In genomic region chr11:118145771-118146351, GRCm38 (mm10) we compare ENCODE assay signal across 9 mouse cellular contexts. TPM values are rescaled to one million over a fixed set of nuclear protein-coding genes. Genes with fewer than 3 reads are reported as not detected.
DNase-seq lines count a peak whose midpoint lies in the region; ATAC-seq and TF ChIP-seq lines count a peak whose summit lies in the region.
"Had no signal": no experiment of that assay in that cellular context is flagged by ENCODE, and none has a peak within 500 bp of the region (broad histone marks: within the 10 kb centered on the region; RNA-seq: fewer than 3 reads in every experiment).

No protein-coding gene starts in this region.

- H3K4me2 ChIP-seq in forebrain, postnatal 0 days (ENCODE audit: low read depth), result no peak overlapping the region
- H3K4me2 ChIP-seq in forebrain, embryonic 15.5 days (replicated peaks), result no peak overlapping the region
- no peak overlapping the region for H3K4me2 ChIP-seq in midbrain, embryonic 14.5 days (ENCODE audit: low read length)
- H3K4me2 ChIP-seq: limb, embryonic 13.5 days had no signal

- H3K4me3 ChIP-seq in forebrain, embryonic 10.5 days, result no peak overlapping the region
- no peak overlapping the region for H3K4me3 ChIP-seq in forebrain, postnatal 0 days (ENCODE audit: low read depth, low read length)
- peak overlapping the region; percentile 46 for H3K4me3 ChIP-seq in kidney, adult 2 months (ENCODE audit: insufficient read depth, low read depth, low read length)
- no peak overlapping the region for H3K4me3 ChIP-seq in forebrain, embryonic 15.5 days
- H3K4me3 ChIP-seq in midbrain, embryonic 14.5 days (replicated peaks; ENCODE audit: low read depth, low read length), result no peak overlapping the region
- H3K4me3 ChIP-seq: limb, embryonic 13.5 days had no signal

- peak overlapping the region; percentile 32; the same call in 1 of the 2 replicates for H3K27ac ChIP-seq in forebrain, embryonic 10.5 days
- H3K27ac ChIP-seq in forebrain, postnatal 0 days (ENCODE audit: low read depth, low read length), result no peak overlapping the region
- peak overlapping the region; percentile 82 for H3K27ac ChIP-seq in kidney, adult 2 months (ENCODE audit: insufficient read depth, low read depth, low read length)
- no peak overlapping the region for H3K27ac ChIP-seq in forebrain, embryonic 15.5 days (replicated peaks)
- H3K27ac ChIP-seq in midbrain, embryonic 14.5 days (replicated peaks; ENCODE audit: low read depth, low read length), result no peak overlapping the region
- H3K27ac ChIP-seq: limb, embryonic 13.5 days had no signal

- no peak for DNase-seq in forebrain, embryonic 10.5 days (ENCODE audit: extremely low spot score, low spot score)
- no peak for DNase-seq in forebrain, postnatal 0 days
- peak; percentile 53 for DNase-seq in fibroblast of lung, adult 2 months (ENCODE audit: low read depth)
- DNase-seq in kidney, adult 2 months, result peak; percentile 81
- DNase-seq in lung, postnatal 4 days, result peak; percentile 82
- peak; percentile 46 to 53 for DNase-seq in thymus, postnatal 10 days (ENCODE audit: low spot score in 2 of 2)
- DNase-seq in midbrain, embryonic 14.5 days, result no peak

- TF ChIP-seq POLR2A in kidney, adult 2 months (IDR thresholded peaks at IDR 0.05; ENCODE audit: low read depth, low read length), result peak; percentile 38

- H3K9ac ChIP-seq in forebrain, postnatal 0 days, result no peak overlapping the region
- H3K9ac ChIP-seq in forebrain, embryonic 15.5 days (replicated peaks), result no peak overlapping the region
- H3K9ac ChIP-seq in midbrain, embryonic 14.5 days (replicated peaks; ENCODE audit: low read length), result no peak overlapping the region
- H3K9ac ChIP-seq: limb, embryonic 13.5 days had no signal

- peaks cover 7% of the 10 kb centered on the region; the same call in 1 of the 2 replicates for H3K9me3 ChIP-seq in forebrain, embryonic 10.5 days
- H3K9me3 ChIP-seq in forebrain, postnatal 0 days (ENCODE audit: low read length), result no peaks in the 10 kb centered on the region
- H3K9me3 ChIP-seq in forebrain, embryonic 15.5 days, result no peaks in the 10 kb centered on the region
- H3K9me3 ChIP-seq in midbrain, embryonic 14.5 days (ENCODE audit: control insufficient read depth, low read length), result no peaks in the 10 kb centered on the region
- H3K9me3 ChIP-seq: limb, embryonic 13.5 days had no signal

- H3K4me1 ChIP-seq in forebrain, embryonic 10.5 days, result peaks cover 17% of the 10 kb centered on the region
- H3K4me1 ChIP-seq in forebrain, postnatal 0 days (ENCODE audit: insufficient read depth), result peaks cover 4% of the 10 kb centered on the region; the same call in 1 of the 2 replicates
- H3K4me1 ChIP-seq in kidney, adult 2 months (ENCODE audit: control insufficient read depth, insufficient read depth, low read length), result no peaks in the 10 kb centered on the region
- peaks cover 17% of the 10 kb centered on the region for H3K4me1 ChIP-seq in forebrain, embryonic 15.5 days
- H3K4me1 ChIP-seq in midbrain, embryonic 14.5 days (ENCODE audit: control insufficient read depth, insufficient read depth, low read length), result peaks cover 8% of the 10 kb centered on the region; the same call in 1 of the 2 replicates

- 0 out of 2 replicates have a peak, but pooled peaks cover under 1% of the 10 kb centered on the region for H3K27me3 ChIP-seq in forebrain, embryonic 10.5 days (ENCODE audit: poor library complexity, severe bottlenecking)
- H3K27me3 ChIP-seq in forebrain, postnatal 0 days (ENCODE audit: insufficient read depth, low read length), result no peaks in the 10 kb centered on the region
- no peaks in the 10 kb centered on the region for H3K27me3 ChIP-seq in kidney, adult 2 months (replicated peaks; ENCODE audit: control insufficient read depth, insufficient read depth, low read length)
- no peaks in the 10 kb centered on the region for H3K27me3 ChIP-seq in forebrain, embryonic 15.5 days
- H3K27me3 ChIP-seq in midbrain, embryonic 14.5 days (ENCODE audit: control insufficient read depth, insufficient read depth, low read length), result no peaks in the 10 kb centered on the region
- H3K27me3 ChIP-seq: limb, embryonic 13.5 days had no signal

- WGBS in forebrain, embryonic 10.5 days, result 86% methylated on average over 16 of the region's 16 CpGs
- 90% methylated on average over 16 of the region's 16 CpGs for WGBS in forebrain, postnatal 0 days
- WGBS in kidney, adult 2 months, result 49% methylated on average over 16 of the region's 16 CpGs
- 82% methylated on average over 16 of the region's 16 CpGs for WGBS in forebrain, embryonic 15.5 days
- WGBS in midbrain, embryonic 14.5 days, result 81% methylated on average over 16 of the region's 16 CpGs

- TF ChIP-seq CTCF in forebrain, postnatal 0 days (IDR thresholded peaks at IDR 0.05; ENCODE audit: low read depth), result no peak
- TF ChIP-seq CTCF in kidney, adult 2 months (conservative IDR thresholded peaks at IDR 0.05; ENCODE audit: insufficient read depth, insufficient read length, low read depth, low read length), result no peak

- no peaks in the 10 kb centered on the region for H3K36me3 ChIP-seq in forebrain, embryonic 10.5 days (replicated peaks)
- no peaks in the 10 kb centered on the region for H3K36me3 ChIP-seq in forebrain, postnatal 0 days (ENCODE audit: insufficient read depth)
- H3K36me3 ChIP-seq in kidney, adult 2 months (ENCODE audit: control insufficient read depth, insufficient read depth, low read length), result no peaks in the 10 kb centered on the region
- H3K36me3 ChIP-seq in forebrain, embryonic 15.5 days, result no peaks in the 10 kb centered on the region
- no peaks in the 10 kb centered on the region for H3K36me3 ChIP-seq in midbrain, embryonic 14.5 days (ENCODE audit: control insufficient read depth, insufficient read depth, low read length)
- H3K36me3 ChIP-seq: limb, embryonic 13.5 days had no signal

- no peak for ATAC-seq in forebrain, postnatal 0 days
- no peak for ATAC-seq in forebrain, embryonic 15.5 days (replicated peaks)
- ATAC-seq in midbrain, embryonic 14.5 days (ENCODE audit: low FRiP score, low TSS enrichment), result no peak

RNA-seq across cellular contexts. Expression of gene Dnah17, which starts 15.4 kb away (rescaled TPM):
- polyA plus RNA-seq in forebrain, embryonic 10.5 days (2016; fragmentation: Nextera tagmentation; extraction: Ambion mirVana), result 0.18 and 0.27 TPM in 2 replicates
- 0.23 and 0.62 TPM in 2 replicates for total RNA-seq in forebrain, postnatal 0 days (2014; rRNA removed)
- 0.03 and 0.17 TPM in 2 replicates for polyA plus RNA-seq in forebrain, postnatal 0 days (2015; fragmentation: Nextera tagmentation; extraction: Ambion mirVana)
- polyA plus RNA-seq in kidney, adult 2 months (2012; rRNA removed), result 0.08 and 0.19 TPM in 2 replicates
- polyA plus RNA-seq in forebrain, embryonic 15.5 days (2015; fragmentation: Nextera tagmentation; extraction: Ambion mirVana), result 0.27 TPM in 2 replicates
- polyA plus RNA-seq in midbrain, embryonic 14.5 days (2014; fragmentation: Nextera tagmentation; extraction: Ambion mirVana), result 0.20 and 0.30 TPM in 2 replicates

Comparison
In these comparisons a context has a peak if more than half of its experiments do, and no peak if none do; other contexts are left out.
1. H3K27ac ChIP-seq: peak in forebrain, embryonic 10.5 days (single experiment) and kidney, adult 2 months (single experiment); none in forebrain, postnatal 0 days (single experiment), forebrain, embryonic 15.5 days (single experiment) and midbrain, embryonic 14.5 days (single experiment).
2. DNase-seq: peak in fibroblast of lung, adult 2 months (single experiment), kidney, adult 2 months (single experiment), lung, postnatal 4 days (2 of 2) and thymus, postnatal 10 days (2 of 2); none in forebrain, embryonic 10.5 days (single experiment), forebrain, postnatal 0 days (single experiment) and midbrain, embryonic 14.5 days (single experiment).